Mouse (Mus musculus): ENCODE data around the gene Ice1.

The Ice1 gene

DNA sequence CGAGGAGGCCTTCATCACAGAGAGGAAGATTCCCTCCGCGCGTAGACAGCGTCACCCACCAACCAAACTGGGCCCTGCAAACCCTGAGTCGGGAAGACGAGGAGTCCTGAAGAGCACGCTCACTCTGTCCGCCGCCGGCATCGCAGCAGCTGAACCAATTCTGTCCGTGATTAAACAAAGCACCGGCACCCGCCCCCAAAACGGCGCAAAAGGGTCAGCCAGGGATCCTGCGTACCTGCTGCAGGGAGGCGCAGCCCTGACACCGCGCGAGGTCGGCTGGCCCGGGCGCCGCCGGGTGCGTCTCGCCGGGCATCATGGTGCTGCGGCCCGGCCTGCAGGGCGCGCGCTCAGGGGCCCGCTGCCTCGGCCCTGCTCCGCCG, at the start of gene Ice1:
Gene Ice1 (minus strand): TSS at position 353 of the 380 bp plus-strand sequence.
- DNase-seq (ENCODE audit: low read depth, low spot score) = no peak

- no peak for DNase-seq (ENCODE audit: low read depth, low spot score)
These were observed 48.4 kb upstream of the Ice1 start for GRCm38 (mm10) chr13:70685825-70686224.

DNA sequence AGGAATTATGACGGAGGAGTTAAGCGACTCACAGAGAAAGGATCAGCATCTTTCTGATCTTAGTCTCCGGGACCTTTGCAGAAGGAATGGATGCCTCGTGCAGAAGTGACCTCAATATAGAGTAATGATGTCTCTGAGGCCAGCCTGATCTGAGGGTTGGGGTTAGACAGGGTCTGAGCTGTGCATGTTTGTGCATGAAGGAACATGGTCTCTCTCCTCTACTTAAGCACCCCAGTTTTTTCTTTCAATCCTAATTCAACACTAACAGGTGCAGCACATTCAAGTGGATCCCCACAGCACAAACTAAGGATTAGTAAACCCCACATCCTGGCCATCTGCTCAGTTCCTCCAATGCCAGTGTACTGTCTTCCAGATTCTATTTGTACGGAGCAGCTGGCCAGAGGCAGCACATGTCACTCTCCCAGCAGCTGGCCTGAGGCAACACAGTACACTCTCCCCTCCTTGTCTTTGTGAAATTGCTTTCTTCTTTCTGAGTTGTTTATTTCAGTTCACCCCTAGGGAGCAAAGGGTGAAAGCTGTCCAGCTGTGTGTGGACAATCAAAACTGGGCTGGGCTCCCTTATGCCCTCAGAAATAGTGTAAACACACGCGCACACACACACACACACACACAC, 47.7 kb upstream of the Ice1 start:
- DNase-seq (ENCODE audit: low read depth, low spot score) = no peak

GRCm38 (mm10) chr13:70681411-70682183, 44.2 kb upstream of the Ice1 start:
- DNase-seq (ENCODE audit: low read depth, low spot score) = no peak

GRCm38 (mm10) chr13:70680316-70680715, 42.9 kb upstream of the Ice1 start:
- no peak for DNase-seq (ENCODE audit: low read depth, low spot score)

DNA sequence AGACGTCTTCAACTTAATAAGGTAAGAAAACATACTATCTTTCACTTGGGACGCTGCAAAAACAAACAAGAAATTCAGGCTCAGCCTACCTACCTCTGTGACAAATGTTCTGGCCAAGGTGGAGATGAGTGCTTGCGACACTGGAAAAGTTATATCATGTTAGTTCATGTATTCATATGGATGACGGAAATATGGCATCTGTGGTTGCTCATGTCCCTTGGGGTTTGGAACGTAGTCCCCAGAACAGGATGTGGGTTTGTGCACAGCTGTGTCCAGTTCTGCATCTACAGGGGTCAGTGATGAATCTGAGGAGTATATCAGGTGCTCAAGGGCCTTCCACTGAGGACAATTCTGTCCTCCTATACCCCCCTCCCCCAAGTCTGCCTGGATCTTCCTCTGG, 40.3 kb upstream of the Ice1 start:
- no peak for DNase-seq (ENCODE audit: low read depth, low spot score)

DNA sequence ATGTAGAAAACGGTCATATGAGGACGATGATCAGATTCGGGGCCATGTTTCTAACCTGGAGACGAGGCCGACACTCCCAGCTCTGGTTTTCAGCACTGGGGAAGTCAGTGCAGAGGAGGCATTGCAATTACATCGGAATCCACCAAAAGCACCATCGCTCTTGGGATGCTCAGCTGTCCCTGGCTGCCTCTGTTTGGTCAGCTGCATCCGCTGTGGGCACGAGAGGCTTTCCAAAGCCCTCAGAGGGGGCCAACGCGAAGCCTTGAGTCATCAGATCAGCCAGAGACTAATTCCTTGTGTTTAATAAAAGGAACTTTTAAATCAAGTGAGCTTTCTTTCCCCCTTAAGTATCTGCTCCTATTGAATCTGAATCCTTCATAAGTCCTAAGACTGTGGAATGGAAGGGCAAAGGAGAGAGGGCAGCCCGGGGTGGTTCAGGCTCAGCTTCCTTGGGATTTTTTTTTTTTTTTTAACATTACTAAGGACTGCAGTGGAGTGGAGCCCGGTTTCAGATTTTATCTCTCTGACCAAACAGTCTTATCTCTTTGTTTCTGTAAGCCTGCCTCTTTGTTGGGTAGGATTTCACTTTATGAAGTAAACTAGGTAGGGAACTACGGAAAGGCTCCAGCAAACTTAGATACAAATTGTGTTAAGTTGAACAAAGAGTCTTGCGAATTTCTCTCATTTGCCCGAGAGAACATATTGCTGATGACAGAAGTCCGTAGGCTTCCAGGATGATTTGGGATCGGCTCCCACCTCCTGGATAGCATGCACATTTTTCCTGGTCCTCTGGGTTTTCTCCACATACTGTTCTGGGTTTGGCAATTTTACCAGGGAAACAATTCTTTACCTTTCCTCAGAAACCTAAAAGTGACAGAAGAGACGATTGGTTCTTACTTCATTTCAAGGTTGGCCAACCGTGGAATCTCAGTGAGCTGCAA, 39.1 kb upstream of the Ice1 start:
- DNase-seq (ENCODE audit: low read depth, low spot score) = no peak

GRCm38 (mm10) chr13:70674998-70675397, 37.6 kb upstream of the Ice1 start:
- no peak for DNase-seq (ENCODE audit: low read depth, low spot score)

- no peak for DNase-seq (ENCODE audit: low read depth, low spot score)
These were observed 32.6 kb upstream of the Ice1 start for GRCm38 (mm10) chr13:70670080-70670479.

- DNase-seq (ENCODE audit: low read depth, low spot score) = no peak
These were observed 22.3 kb upstream of the Ice1 start for GRCm38 (mm10) chr13:70659715-70660114.

DNA sequence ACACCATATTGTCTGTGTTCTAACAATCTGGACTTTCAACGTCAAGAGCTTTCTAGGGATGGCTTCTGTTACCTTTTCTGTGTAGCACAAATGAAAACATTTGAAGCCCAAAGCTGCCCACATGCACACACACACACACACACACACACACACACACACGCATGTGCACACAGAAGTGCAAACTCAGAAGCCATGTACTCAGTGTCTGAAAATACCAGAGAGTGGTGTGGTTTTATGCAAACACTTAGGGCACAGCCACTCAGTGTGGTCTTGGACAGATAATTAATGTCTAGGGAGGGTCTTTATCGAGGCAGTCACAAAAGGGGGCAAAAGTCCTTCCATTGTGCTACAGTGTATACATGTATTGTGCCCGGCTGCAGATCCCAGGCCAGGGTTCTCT, 19.3 kb upstream of the Ice1 start:
- no peak for DNase-seq (ENCODE audit: low read depth, low spot score)

- DNase-seq (ENCODE audit: low read depth, low spot score) = no peak
These were observed 18.9 kb upstream of the Ice1 start for GRCm38 (mm10) chr13:70656329-70656728.

DNA sequence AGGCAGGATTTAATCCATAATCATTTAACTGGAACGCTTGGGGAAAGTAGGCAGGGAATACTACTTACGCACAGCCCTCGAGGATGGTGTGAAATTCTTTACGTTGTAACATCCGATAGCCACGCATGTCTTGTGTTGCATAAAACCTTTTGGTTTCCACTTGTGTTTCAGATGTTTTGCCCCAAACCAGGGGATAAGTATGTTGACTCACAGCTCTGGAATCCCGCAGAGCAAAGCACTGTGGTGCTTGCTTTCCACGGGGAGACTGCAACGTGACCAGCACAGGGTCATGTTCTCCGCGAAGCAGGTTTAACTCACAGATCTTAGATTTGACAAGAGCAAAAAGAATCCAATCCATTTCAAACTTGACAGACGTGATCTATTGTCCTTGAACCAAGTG, 18.1 kb upstream of the Ice1 start:
- DNase-seq (ENCODE audit: low read depth, low spot score) = no peak

DNA sequence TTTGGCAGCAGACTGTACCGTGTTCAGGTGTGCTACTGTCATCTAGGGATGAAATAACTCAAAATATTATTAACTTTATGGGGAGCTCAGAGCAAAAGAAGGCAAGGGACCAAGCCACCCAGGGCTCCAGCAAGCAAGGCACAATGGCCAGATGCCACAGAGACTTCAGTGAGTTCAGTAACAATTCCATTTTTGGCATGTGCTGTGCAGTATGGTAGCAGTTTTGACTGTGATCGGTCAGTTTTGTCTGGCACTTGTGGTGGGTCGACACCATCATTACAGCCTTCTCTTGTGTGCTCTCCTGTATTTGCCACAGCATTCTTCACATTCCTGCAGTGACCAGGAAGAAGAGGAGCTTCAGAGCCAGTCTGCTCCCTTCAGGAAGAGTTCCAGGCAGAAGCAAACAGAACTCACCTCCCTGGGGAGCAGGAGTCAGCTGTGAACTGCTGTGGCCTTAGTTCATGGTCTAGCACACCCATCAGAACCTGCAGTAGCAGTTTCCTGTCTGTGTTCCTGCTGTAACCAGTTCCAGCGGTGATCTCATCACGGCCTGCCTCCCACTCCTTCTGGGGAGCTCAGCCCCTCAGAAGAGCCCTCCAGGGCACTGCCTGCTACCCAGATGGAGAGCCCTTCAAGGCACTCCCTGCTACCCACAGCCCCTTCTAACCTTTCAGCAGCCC, 16.8 kb upstream of the Ice1 start:
- no peak for DNase-seq (ENCODE audit: low read depth, low spot score)

- no peak for DNase-seq (ENCODE audit: low read depth, low spot score)
These were observed 16.0 kb upstream of the Ice1 start for GRCm38 (mm10) chr13:70653457-70653856.

- no peak for DNase-seq (ENCODE audit: low read depth, low spot score)
These were observed 12.6 kb upstream of the Ice1 start for GRCm38 (mm10) chr13:70650011-70650436.

DNA sequence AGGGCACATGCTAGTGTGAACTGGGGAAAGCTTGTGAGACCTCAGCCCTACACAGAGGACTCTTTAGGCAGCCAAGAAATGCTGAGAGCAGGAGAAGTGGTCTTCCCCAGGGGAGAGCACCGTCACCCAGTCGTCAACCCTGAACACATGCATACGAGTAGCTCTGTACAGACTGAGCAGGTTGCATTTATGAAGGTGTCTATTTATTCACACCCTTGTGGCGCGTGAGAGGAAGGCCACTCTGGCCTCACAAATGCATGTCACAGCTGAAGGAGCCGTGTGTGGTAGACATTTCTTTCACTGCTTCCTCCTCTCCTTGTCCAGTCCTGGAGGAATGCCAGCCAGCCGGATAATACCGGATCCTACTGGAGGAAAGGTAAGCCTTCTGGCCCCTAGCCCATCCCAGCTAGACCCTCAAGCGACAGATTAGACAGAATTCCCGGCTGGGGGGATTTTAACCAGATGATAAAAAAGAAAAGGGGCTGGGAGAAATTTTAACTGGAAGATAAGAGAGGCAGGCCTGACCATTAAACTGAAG, 8.6 kb upstream of the Ice1 start:
- DNase-seq (ENCODE audit: low read depth, low spot score) = no peak

DNA sequence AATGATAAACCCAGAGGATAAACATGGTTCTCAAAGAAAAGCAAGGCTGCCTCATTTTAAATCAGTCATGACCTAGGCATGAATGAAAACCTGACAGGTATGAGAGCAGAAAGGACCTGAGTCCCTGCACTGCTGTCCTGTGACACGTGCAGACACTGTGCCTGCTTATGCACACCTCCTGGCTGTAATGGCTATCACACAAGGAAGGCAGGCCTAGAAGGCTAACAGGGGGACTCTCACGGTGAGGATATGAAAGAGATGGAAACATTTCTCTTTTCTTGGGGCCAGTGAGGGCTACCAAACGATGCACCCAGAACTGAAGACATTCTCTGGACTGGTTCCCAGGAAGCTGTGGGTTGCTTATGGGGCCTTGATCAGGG, 6.6 kb upstream of the Ice1 start:
- no peak for DNase-seq (ENCODE audit: low read depth, low spot score)

DNA sequence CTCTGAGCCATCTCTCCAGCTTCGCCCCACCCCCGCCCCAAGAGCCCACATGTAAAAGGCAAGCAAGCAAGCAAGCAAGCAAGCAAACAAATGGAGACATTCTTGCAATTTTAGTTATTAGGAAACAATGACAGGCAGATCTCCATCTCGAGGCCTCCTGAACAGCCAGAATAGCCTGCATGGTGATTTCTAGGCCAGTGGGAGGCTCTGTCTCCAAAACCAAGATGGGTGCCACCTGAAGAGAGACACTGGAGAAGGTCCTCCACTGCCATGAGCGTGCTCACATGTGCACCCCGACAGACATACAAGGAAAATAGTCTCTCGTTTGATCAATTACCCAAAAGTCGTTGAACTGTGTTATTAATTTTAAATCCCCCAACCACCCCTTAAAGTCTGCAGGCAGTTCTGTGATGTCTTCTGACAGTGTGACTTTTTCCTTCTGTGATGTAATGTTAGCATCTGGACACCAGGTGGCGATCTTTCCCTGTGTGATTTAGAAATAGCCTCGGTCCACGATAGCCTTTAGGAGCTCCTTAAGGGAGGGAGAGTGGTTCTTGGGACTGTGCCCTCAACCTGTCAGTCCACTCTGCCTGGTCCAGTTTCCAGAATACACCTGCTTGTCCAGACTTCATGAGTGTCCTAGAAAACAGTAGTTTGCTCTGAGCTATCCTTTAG, 6.1 kb upstream of the Ice1 start:
- DNase-seq (ENCODE audit: low read depth, low spot score) = no peak

DNA sequence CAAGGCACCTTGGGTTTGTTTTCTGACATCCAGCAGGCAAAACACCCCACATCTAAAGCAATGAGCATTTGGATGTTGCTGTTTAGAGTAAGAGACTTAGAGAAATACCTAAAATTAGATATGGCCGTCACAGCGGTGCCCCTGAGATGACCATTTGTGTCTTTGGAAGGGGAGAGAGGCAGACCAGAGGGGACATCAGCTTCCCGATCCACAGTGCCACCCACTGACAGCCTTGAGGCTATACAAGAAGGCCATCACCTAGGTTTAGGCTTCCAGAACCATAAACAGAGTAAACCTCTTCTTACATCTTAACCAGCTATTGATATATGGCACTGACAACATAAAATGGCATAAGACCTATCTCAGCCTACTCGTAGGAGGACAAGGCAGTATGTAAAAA, 4.5 kb upstream of the Ice1 start:
- DNase-seq (ENCODE audit: low read depth, low spot score) = no peak

DNA sequence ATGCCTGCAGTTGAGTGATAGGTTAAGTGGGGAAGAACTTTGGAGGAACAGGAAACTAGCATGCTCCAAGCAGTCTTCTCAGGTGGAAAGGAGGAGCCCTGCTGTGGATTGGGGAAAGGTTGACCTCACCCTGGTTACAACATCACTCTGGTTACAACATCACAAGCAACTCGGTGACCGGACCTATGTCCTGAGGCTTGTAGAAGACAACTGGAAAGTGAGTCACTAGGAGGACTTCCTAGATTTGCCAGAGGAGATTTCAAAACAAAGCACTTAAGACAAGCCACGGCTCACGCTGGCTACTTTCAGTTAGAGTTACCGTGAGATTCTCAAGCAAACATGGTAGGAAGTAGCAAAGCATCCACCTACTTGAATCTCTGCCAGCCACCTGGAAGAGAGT, 3.9 kb upstream of the Ice1 start:
- DNase-seq (ENCODE audit: low read depth, low spot score) = no peak

Data from brain, embryonic 18.5 days (tissue).